Mouse (Mus musculus) MEL (cell line): ENCODE data around the gene Arsb.

Experiments
- BHLHE40 ChIP-seq: IDR thresholded peaks from 2 replicates; pipeline ENCODE4 v1.6.1; 2012; ENCODE audit warnings: low read depth, mild to moderate bottlenecking, inconsistent platforms, low read length, improper control_type of control experiment, borderline replicate concordance
- CTCF ChIP-seq, 3 experiments: IDR thresholded peaks in 2 of 3; conservative IDR thresholded peaks in 1 of 3; 2 replicates each; pipeline ENCODE4 v1.5.1; 2011 to 2012; ENCODE audit warnings: low read length in 3 of 3, low read depth in 2 of 3, mild to moderate bottlenecking in 2 of 3, improper control_type of control experiment in 1 of 3, inconsistent platforms in 1 of 3, mixed read lengths in 1 of 3, moderate library complexity in 1 of 3; ENCODE audit not compliant: control insufficient read depth in 1 of 3, insufficient read depth in 1 of 3, poor library complexity in 1 of 3, severe bottlenecking in 1 of 3
- MAFK ChIP-seq: IDR thresholded peaks from 2 replicates; pipeline ENCODE4 v1.6.1; 2011; ENCODE audit warnings: low read depth, mild to moderate bottlenecking, low read length, improper control_type of control experiment, borderline replicate concordance

GRCm38 (mm10) chr13:93891276-93891675, 119.8 kb downstream of the Arsb start:
- TF ChIP-seq CTCF (IDR thresholded peaks at IDR 0.05 in 2 of 3, conservative IDR thresholded peaks at IDR 0.05 in 1 of 3; ENCODE audit: control insufficient read depth in 1 of 3, insufficient read depth in 1 of 3, low read depth in 2 of 3, low read length in 3 of 3, poor library complexity in 1 of 3, severe bottlenecking in 1 of 3) (no peak), MAFK (no peak), BHLHE40 (no peak)
